ENCODE assay signal across 10 mouse cellular contexts in the genomic region with DNA sequence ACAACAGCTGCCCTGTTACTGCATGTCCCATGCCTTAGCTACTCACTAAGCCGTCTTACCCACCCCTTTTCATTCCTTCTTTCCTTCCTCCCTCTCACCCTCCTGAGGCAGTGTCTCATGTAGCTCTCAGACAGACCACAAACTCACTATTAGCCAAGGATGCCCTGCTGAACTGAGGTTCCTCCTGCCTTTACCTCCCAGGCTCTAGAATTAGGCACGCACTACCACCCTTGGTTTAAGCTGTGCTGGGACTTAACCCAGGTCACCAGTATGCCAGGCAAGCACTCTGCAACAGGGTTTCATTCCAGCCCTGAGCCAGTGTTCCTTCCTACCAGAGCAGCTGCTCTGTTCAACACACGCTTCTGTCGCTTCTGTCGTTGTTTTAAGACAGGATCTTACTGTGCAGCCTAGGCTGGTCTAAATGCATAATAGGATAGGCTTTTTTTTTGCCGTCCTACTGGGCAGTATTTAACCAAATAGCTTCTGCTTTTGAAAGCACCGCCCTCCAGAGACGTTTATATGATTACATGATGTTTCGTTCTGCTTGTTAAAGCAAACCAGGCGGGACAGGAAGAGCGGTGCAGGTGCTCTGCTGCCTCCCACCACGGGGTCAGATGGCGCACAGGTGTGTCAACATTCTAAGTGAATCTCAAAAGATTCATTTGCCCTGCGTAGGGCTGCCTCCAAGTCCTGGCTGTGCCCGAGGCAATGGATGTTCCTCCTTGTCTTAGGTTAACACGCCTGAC. TPM values are rescaled to one million over a fixed set of nuclear protein-coding genes. Genes with fewer than 3 reads are reported as not detected.
DNase-seq lines count a peak whose midpoint lies in the region; ATAC-seq and TF ChIP-seq lines count a peak whose summit lies in the region.
"Had no signal": no experiment of that assay in that cellular context is flagged by ENCODE, and none has a peak within 500 bp of the region (broad histone marks: within the 10 kb centered on the region; RNA-seq: fewer than 3 reads in every experiment).

No protein-coding gene starts in this region.

- DNase-seq in CD4-positive, CD25-positive, alpha-beta regulatory T cell, adult 2 months (ENCODE audit: low read depth, low spot score) = peak; percentile 32
- DNase-seq in liver, adult 2 months (ENCODE audit: extremely low read depth, low read depth, low spot score) = peak; percentile 21
- DNase-seq in embryonic facial prominence, embryonic 14.5 days (ENCODE audit: low spot score) = peak; percentile 70
- DNase-seq in splenic B cell, adult 2 months (ENCODE audit: low read depth, low spot score) = peak; percentile 77
- DNase-seq in cerebellum, adult 11 months = no peak
- DNase-seq in frontal cortex, postnatal 14 days (ENCODE audit: low spot score in 2 of 2) = no peak
- DNase-seq: cerebellum, adult 18-20 months; left cerebral cortex, postnatal 4 days had no signal

- 37% methylated on average over 16 of the region's 16 CpGs for WGBS in liver, adult 2 months
- 45% methylated on average over 16 of the region's 16 CpGs for WGBS in liver, embryonic 12.5 days (ENCODE audit: insufficient replicate concordance)
- WGBS in embryonic facial prominence, embryonic 14.5 days = 11% methylated on average over 16 of the region's 16 CpGs

- no peak for TF ChIP-seq POLR2A in liver, adult 2 months (IDR thresholded peaks at IDR 0.05; ENCODE audit: extremely low read depth, insufficient read depth, low read length)

- peaks cover 10% of the 10 kb centered on the region for H3K4me1 ChIP-seq in liver, adult 2 months (ENCODE audit: control insufficient read depth, insufficient read depth, low read length)
- no peaks in the 10 kb centered on the region for H3K4me1 ChIP-seq in liver, embryonic 12.5 days
- H3K4me1 ChIP-seq in embryonic facial prominence, embryonic 14.5 days (ENCODE audit: control insufficient read depth, insufficient read depth, low read length) = peaks cover 6% of the 10 kb centered on the region

- H3K9ac ChIP-seq in liver, adult 2 months (ENCODE audit: low read depth, low read length) = no peak overlapping the region
- no peak overlapping the region for H3K9ac ChIP-seq in liver, embryonic 12.5 days
- no peak overlapping the region for H3K9ac ChIP-seq in embryonic facial prominence, embryonic 14.5 days (ENCODE audit: low read depth, low read length)

- ATAC-seq in CD4-positive, CD25-positive, alpha-beta regulatory T cell, adult 4 months = no peak
- ATAC-seq in liver, embryonic 12.5 days = no peak
- ATAC-seq in embryonic facial prominence, embryonic 14.5 days (ENCODE audit: low read depth) = peak; percentile 66

- no peak overlapping the region for H3K4me3 ChIP-seq in liver, adult 2 months (ENCODE audit: insufficient read depth, low read depth, low read length)
- no peak overlapping the region for H3K4me3 ChIP-seq in liver, embryonic 12.5 days
- no peak overlapping the region for H3K4me3 ChIP-seq in embryonic facial prominence, embryonic 14.5 days (ENCODE audit: low read depth, low read length)

- H3K4me2 ChIP-seq in liver, embryonic 12.5 days = no peak overlapping the region
- no peak overlapping the region for H3K4me2 ChIP-seq in embryonic facial prominence, embryonic 14.5 days (ENCODE audit: low read depth, low read length)

- H3K79me2 ChIP-seq in liver, adult 2 months (ENCODE audit: control insufficient read depth, insufficient read depth, low read length) = no peaks in the 10 kb centered on the region

- no peak for TF ChIP-seq CTCF in liver, adult 2 months (IDR thresholded peaks at IDR 0.05; ENCODE audit: low read depth, low read length)

- no peaks in the 10 kb centered on the region for H3K9me3 ChIP-seq in liver, embryonic 12.5 days (replicated peaks)
- H3K9me3 ChIP-seq in embryonic facial prominence, embryonic 14.5 days (ENCODE audit: control insufficient read depth, low read length) = no peaks in the 10 kb centered on the region

- no peaks in the 10 kb centered on the region for H3K36me3 ChIP-seq in liver, adult 2 months (ENCODE audit: control insufficient read depth, insufficient read depth, low read length)
- no peaks in the 10 kb centered on the region for H3K36me3 ChIP-seq in liver, embryonic 12.5 days
- no peaks in the 10 kb centered on the region for H3K36me3 ChIP-seq in embryonic facial prominence, embryonic 14.5 days (ENCODE audit: control insufficient read depth, insufficient read depth, low read length)
- no peaks in the 10 kb centered on the region for H3K36me3 ChIP-seq in splenic B cell, adult 2 months (ENCODE audit: control insufficient read depth, insufficient read depth, low read length, poor library complexity, severe bottlenecking)

- no peak overlapping the region; the same call in 1 of the 2 replicates for H3K27ac ChIP-seq in liver, adult 2 months (replicated peaks; ENCODE audit: insufficient read depth, low read depth, low read length)
- H3K27ac ChIP-seq in liver, embryonic 12.5 days = no peak overlapping the region
- 0 out of 2 replicates have a peak overlapping the region, but pooled peaks have one; percentile 1 for H3K27ac ChIP-seq in embryonic facial prominence, embryonic 14.5 days (replicated peaks; ENCODE audit: low read depth, low read length)

- H3K27me3 ChIP-seq in liver, adult 2 months (ENCODE audit: control insufficient read depth, insufficient read depth, low read length) = no peaks in the 10 kb centered on the region
- no peaks in the 10 kb centered on the region; the same call in 1 of the 2 replicates for H3K27me3 ChIP-seq in liver, embryonic 12.5 days (replicated peaks)
- no peaks in the 10 kb centered on the region for H3K27me3 ChIP-seq in embryonic facial prominence, embryonic 14.5 days (replicated peaks; ENCODE audit: control insufficient read depth, insufficient read depth, low read length)
- H3K27me3 ChIP-seq in splenic B cell, adult 2 months (ENCODE audit: control insufficient read depth, insufficient read depth, low read length, poor library complexity, severe bottlenecking) = no peaks in the 10 kb centered on the region

RNA-seq across cellular contexts. Expression of a gene that starts 29.6 kb away (rescaled TPM):
- polyA plus RNA-seq in CD4-positive, CD25-positive, alpha-beta regulatory T cell, adult 4 months (2017; shearing (Covaris generic)) = 10 to 100 TPM; 20.5 to 20.9 TPM
- 318 and 329 TPM in 2 replicates for total RNA-seq in liver, adult 2 months (2014; rRNA removed)
- polyA plus RNA-seq in liver, adult 2 months (2012; rRNA removed) = 85.5 and 87.9 TPM in 2 replicates
- 31.6 and 34.6 TPM in 2 replicates for polyA plus RNA-seq in liver, embryonic 12.5 days (2016; fragmentation: Nextera tagmentation; extraction: Ambion mirVana)
- 27.6 and 29.0 TPM in 2 replicates for polyA plus RNA-seq in embryonic facial prominence, embryonic 14.5 days (2014; fragmentation: Nextera tagmentation; extraction: Ambion mirVana)

Comparison
In these comparisons a context has a peak if more than half of its experiments do, and no peak if none do; other contexts are left out.
1. DNase-seq: peak in CD4-positive, CD25-positive, alpha-beta regulatory T cell, adult 2 months (single experiment), liver, adult 2 months (single experiment), embryonic facial prominence, embryonic 14.5 days (single experiment) and splenic B cell, adult 2 months (single experiment); none in cerebellum, adult 11 months (single experiment) and frontal cortex, postnatal 14 days (0 of 2).